Mouse (Mus musculus): ENCODE measurements around the gene Vps8. TPM values are rescaled to one million over a fixed set of nuclear protein-coding genes. Genes with fewer than 3 reads are reported as not detected.

Vps8 gene
- total and polyA plus RNA-seq, 3 experiments: 26.2 to 50.1 (median 30.3) TPM

DNA sequence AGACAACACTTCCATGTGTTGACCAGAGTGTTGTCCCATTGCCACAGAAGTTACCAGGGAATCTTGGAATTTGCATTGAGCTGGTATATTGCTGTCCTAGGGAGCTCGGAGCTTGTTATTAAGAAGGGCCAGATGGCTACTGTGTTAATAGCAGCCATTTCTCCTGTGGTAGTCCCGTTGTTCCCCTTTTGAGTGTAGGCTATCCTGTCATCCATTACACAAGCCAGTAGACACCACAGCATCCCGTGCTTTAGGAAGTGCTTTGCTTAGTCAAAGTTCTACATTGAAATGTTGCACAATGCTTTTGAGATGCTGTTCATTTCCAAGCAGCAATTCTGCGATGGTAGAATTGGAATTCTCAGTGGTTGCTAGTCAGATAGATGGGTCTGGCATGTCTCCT lies 54.2 kb downstream of the Vps8 start:
- no peak for DNase-seq (ENCODE audit: low spot score)
- H3K4me3 ChIP-seq (ENCODE audit: low read depth, low read length): no peak overlapping the region
- no peaks in the 10 kb centered on the region for H3K27me3 ChIP-seq (ENCODE audit: insufficient read depth, low read length)
- TF ChIP-seq TAL1 (conservative IDR thresholded peaks at IDR 0.05; ENCODE audit: low read depth, low read length): no peak
- no peak for TF ChIP-seq CTCF (IDR thresholded peaks at IDR 0.05; ENCODE audit: low read depth, low read length)
- no peak for TF ChIP-seq GATA1 (IDR thresholded peaks at IDR 0.05; ENCODE audit: borderline replicate concordance, low read length)
- 0 out of 2 replicates have a peak, but pooled peaks cover 2% of the 10 kb centered on the region for H3K9me3 ChIP-seq (replicated peaks)
- H3K36me3 ChIP-seq (replicated peaks): peaks cover 77% of the 10 kb centered on the region
- ATAC-seq (ENCODE audit: extremely low read depth, insufficient number of reproducible peaks, low FRiP score, poor library complexity, severe bottlenecking): no peak
- no peaks in the 10 kb centered on the region for H3K4me1 ChIP-seq (ENCODE audit: insufficient read depth, low read depth, low read length)

DNA sequence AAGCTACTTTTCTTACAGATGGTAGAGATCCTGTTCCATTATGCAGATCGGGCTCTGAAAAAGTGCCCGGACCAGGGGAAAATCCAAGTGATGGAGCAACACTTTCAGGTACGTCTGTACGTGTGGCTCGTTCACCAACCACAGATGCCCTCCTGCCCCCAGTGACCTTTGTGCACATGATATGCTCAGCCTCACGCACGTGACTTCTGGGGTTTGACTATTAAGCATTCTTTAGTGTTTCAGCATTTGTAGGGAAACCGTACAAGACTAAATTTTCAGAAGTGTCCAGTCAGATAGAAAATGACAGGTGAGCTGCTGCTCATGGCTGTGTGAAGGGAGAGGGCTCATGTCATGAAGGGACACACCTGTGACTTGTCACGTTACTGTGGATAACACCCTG lies 55.5 kb downstream of the Vps8 start:
- TF ChIP-seq GATA2 (IDR thresholded peaks at IDR 0.05; ENCODE audit: borderline replicate concordance, low read depth, low read length) (no peak), POLR2AphosphoS5 (IDR thresholded peaks at IDR 0.05; ENCODE audit: insufficient replicate concordance, low read depth, low read length) (no peak), GATA1 (IDR thresholded peaks at IDR 0.05; ENCODE audit: borderline replicate concordance, low read length) (no peak), TAL1 (conservative IDR thresholded peaks at IDR 0.05; ENCODE audit: low read depth, low read length) (no peak), CTCF (IDR thresholded peaks at IDR 0.05; ENCODE audit: low read depth, low read length) (no peak)
- H3K36me3 ChIP-seq (replicated peaks): peaks cover 71% of the 10 kb centered on the region
- H3K27me3 ChIP-seq (ENCODE audit: insufficient read depth, low read length): no peaks in the 10 kb centered on the region
- ATAC-seq (ENCODE audit: extremely low read depth, insufficient number of reproducible peaks, low FRiP score, poor library complexity, severe bottlenecking): no peak
- no peaks in the 10 kb centered on the region for H3K4me1 ChIP-seq (ENCODE audit: insufficient read depth, low read depth, low read length)
- no peak overlapping the region for H3K4me3 ChIP-seq (ENCODE audit: low read depth, low read length)
- H3K9me3 ChIP-seq (replicated peaks): 0 out of 2 replicates have a peak, but pooled peaks cover 2% of the 10 kb centered on the region
- DNase-seq (ENCODE audit: low spot score): no peak

DNA sequence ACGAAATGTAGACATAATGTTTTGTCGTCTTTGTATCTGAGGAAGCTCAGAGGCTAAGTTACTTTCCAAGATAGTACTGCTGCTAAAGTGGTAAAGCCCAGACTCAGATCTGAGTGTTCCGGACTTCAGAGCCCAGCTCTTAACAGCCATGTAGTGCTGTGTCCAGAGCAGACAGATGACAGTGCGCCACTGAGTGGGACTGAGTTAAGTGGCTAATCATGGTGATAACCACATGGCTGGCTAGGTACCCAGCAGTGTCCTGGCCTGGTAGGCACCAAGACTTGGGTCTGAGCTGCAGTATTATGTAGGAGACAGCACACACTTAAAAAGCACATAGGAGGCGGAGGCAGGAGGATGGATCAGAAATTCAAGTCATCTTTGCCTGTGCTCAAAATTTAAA lies 60.9 kb downstream of the Vps8 start:
- ATAC-seq (ENCODE audit: extremely low read depth, insufficient number of reproducible peaks, low FRiP score, poor library complexity, severe bottlenecking) (no peak), DNase-seq (ENCODE audit: low spot score) (no peak)
- TF ChIP-seq TAL1 (conservative IDR thresholded peaks at IDR 0.05; ENCODE audit: low read depth, low read length): no peak
- TF ChIP-seq GATA1 (IDR thresholded peaks at IDR 0.05; ENCODE audit: borderline replicate concordance, low read length): no peak
- no peak for TF ChIP-seq CTCF (IDR thresholded peaks at IDR 0.05; ENCODE audit: low read depth, low read length)
- no peak for TF ChIP-seq POLR2AphosphoS5 (IDR thresholded peaks at IDR 0.05; ENCODE audit: insufficient replicate concordance, low read depth, low read length)
- no peak for TF ChIP-seq GATA2 (IDR thresholded peaks at IDR 0.05; ENCODE audit: borderline replicate concordance, low read depth, low read length)

DNA sequence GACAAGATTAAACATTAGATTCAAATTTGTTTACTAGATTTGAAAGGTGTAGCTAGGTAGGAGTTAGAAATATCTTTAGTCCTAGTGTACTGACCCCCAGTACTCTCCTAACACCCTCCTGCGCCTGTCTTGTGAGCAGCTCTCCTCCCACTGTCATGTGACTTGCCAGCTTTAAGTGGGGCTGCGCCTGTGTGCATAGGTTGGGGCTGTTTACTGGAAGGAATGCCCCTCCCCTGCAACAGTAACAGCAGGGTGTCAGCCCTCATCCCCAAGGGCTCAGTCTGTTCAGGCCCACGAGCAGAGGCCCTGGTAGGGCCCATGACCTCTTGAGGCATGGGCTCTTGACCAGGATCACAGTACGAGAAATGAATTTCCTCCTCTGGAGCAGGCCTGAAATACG lies 62.8 kb downstream of the Vps8 start:
- TF ChIP-seq CTCF (IDR thresholded peaks at IDR 0.05; ENCODE audit: low read depth, low read length) (no peak), TAL1 (conservative IDR thresholded peaks at IDR 0.05; ENCODE audit: low read depth, low read length) (no peak), GATA1 (IDR thresholded peaks at IDR 0.05; ENCODE audit: borderline replicate concordance, low read length) (no peak), GATA2 (IDR thresholded peaks at IDR 0.05; ENCODE audit: borderline replicate concordance, low read depth, low read length) (no peak), POLR2AphosphoS5 (IDR thresholded peaks at IDR 0.05; ENCODE audit: insufficient replicate concordance, low read depth, low read length) (no peak)
- H3K4me1 ChIP-seq (ENCODE audit: insufficient read depth, low read depth, low read length): no peaks in the 10 kb centered on the region
- no peak for ATAC-seq (ENCODE audit: extremely low read depth, insufficient number of reproducible peaks, low FRiP score, poor library complexity, severe bottlenecking)
- no peak for DNase-seq (ENCODE audit: low spot score)
- no peaks in the 10 kb centered on the region for H3K27me3 ChIP-seq (ENCODE audit: insufficient read depth, low read length)
- H3K4me3 ChIP-seq (ENCODE audit: low read depth, low read length): no peak overlapping the region
- H3K9me3 ChIP-seq (replicated peaks): no peaks in the 10 kb centered on the region
- H3K36me3 ChIP-seq (replicated peaks): peaks cover 53% of the 10 kb centered on the region

More for the DNA sequence above, 60.9 kb downstream of the Vps8 start:
- Histone ChIP-seq H3K4me3 (ENCODE audit: low read depth, low read length) (no peak overlapping the region), H3K36me3 (replicated peaks) (peaks cover 58% of the 10 kb centered on the region), H3K9me3 (replicated peaks) (no peaks in the 10 kb centered on the region), H3K27me3 (ENCODE audit: insufficient read depth, low read length) (no peaks in the 10 kb centered on the region), H3K4me1 (ENCODE audit: insufficient read depth, low read depth, low read length) (no peaks in the 10 kb centered on the region)

DNA sequence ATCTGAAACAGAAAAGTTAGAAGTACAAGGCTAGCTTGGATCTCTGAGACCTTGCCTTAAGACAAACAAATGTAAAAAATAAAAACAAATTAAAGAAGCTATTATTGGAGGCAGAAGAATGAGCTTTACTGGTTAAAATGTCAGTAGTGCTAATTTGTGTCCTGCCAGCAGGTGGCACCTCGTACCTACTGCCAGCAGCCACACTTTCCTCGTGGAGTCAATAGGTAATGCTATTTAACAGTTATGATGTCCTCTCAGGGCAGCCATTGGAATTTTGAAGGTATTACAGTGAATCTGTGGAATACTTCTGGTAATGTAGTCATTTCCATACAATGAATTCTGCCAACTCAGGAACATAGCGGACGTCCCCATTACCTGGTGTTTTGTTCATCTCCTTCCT lies 65.5 kb downstream of the Vps8 start:
- TF ChIP-seq GATA1 (IDR thresholded peaks at IDR 0.05; ENCODE audit: borderline replicate concordance, low read length): no peak
- 0 out of 2 replicates have a peak, but pooled peaks have one; percentile 34 for TF ChIP-seq CTCF (IDR thresholded peaks at IDR 0.05; ENCODE audit: low read depth, low read length)
- Histone ChIP-seq H3K9me3 (replicated peaks) (no peaks in the 10 kb centered on the region), H3K4me3 (ENCODE audit: low read depth, low read length) (no peak overlapping the region), H3K27me3 (ENCODE audit: insufficient read depth, low read length) (no peaks in the 10 kb centered on the region), H3K36me3 (replicated peaks) (peaks cover 46% of the 10 kb centered on the region), H3K4me1 (ENCODE audit: insufficient read depth, low read depth, low read length) (peaks cover 2% of the 10 kb centered on the region; the same call in 1 of the 2 replicates)
- DNase-seq (ENCODE audit: low spot score) (no peak), ATAC-seq (ENCODE audit: extremely low read depth, insufficient number of reproducible peaks, low FRiP score, poor library complexity, severe bottlenecking) (no peak)

DNA sequence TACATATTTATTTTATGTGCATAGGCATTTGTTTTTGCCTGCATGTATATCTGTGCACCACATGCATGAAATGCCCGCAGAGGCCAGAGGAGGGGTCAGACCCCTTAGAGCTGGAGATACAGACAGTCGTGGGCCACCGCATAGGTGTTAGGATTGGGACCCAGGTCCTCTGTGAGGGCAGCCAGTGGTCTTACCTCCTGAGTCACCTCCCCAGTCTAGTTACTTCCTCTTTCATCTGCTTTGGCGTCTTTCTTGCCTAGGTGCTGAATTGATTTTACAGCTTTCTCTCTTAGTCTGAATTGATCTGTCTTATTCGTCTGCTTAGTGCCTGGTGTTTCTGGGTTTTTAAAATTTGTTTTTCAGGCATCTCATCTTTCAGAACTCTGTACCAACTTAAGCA lies 69.4 kb downstream of the Vps8 start:
- ATAC-seq (ENCODE audit: extremely low read depth, insufficient number of reproducible peaks, low FRiP score, poor library complexity, severe bottlenecking): no peak
- no peak for TF ChIP-seq GATA2 (IDR thresholded peaks at IDR 0.05; ENCODE audit: borderline replicate concordance, low read depth, low read length)
- no peak for TF ChIP-seq TAL1 (conservative IDR thresholded peaks at IDR 0.05; ENCODE audit: low read depth, low read length)
- TF ChIP-seq GATA1 (IDR thresholded peaks at IDR 0.05; ENCODE audit: borderline replicate concordance, low read length): no peak
- no peak for TF ChIP-seq CTCF (IDR thresholded peaks at IDR 0.05; ENCODE audit: low read depth, low read length)
- TF ChIP-seq POLR2AphosphoS5 (IDR thresholded peaks at IDR 0.05; ENCODE audit: insufficient replicate concordance, low read depth, low read length): no peak
- no peaks in the 10 kb centered on the region for H3K9me3 ChIP-seq (replicated peaks)
- H3K4me3 ChIP-seq (ENCODE audit: low read depth, low read length): no peak overlapping the region
- peaks cover 11% of the 10 kb centered on the region; the same call in 1 of the 2 replicates for H3K4me1 ChIP-seq (ENCODE audit: insufficient read depth, low read depth, low read length)
- H3K36me3 ChIP-seq (replicated peaks): peaks cover 48% of the 10 kb centered on the region
- DNase-seq (ENCODE audit: low spot score): no peak
- H3K27me3 ChIP-seq (ENCODE audit: insufficient read depth, low read length): no peaks in the 10 kb centered on the region

DNA sequence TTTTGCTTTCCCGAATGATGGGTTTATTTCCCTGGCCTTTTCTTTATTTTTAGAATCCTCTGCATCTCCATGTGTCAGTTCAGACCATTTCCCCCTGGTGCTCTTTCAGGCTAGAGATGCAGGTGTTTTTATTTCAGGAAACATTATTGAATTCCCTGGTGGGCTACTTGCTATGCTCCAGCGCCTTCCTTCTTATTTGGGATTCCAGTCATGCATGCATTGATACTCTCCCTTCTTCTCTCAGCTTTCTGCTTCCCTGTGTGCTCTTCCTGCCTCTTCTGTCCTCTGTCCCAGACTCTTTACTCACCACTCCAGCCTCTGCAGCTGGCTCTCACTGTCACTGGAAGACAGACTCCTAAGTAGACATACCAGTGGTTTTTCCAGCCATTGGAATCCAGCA lies 70.0 kb downstream of the Vps8 start:
- no peak overlapping the region for H3K4me3 ChIP-seq (ENCODE audit: low read depth, low read length)
- DNase-seq (ENCODE audit: low spot score) (no peak), ATAC-seq (ENCODE audit: extremely low read depth, insufficient number of reproducible peaks, low FRiP score, poor library complexity, severe bottlenecking) (no peak)
- H3K9me3 ChIP-seq (replicated peaks): no peaks in the 10 kb centered on the region
- H3K27me3 ChIP-seq (ENCODE audit: insufficient read depth, low read length): no peaks in the 10 kb centered on the region
- H3K4me1 ChIP-seq (ENCODE audit: insufficient read depth, low read depth, low read length): peaks cover 11% of the 10 kb centered on the region; the same call in 1 of the 2 replicates
- TF ChIP-seq POLR2AphosphoS5 (IDR thresholded peaks at IDR 0.05; ENCODE audit: insufficient replicate concordance, low read depth, low read length) (no peak), CTCF (IDR thresholded peaks at IDR 0.05; ENCODE audit: low read depth, low read length) (no peak), GATA1 (IDR thresholded peaks at IDR 0.05; ENCODE audit: borderline replicate concordance, low read length) (no peak), TAL1 (conservative IDR thresholded peaks at IDR 0.05; ENCODE audit: low read depth, low read length) (no peak), GATA2 (IDR thresholded peaks at IDR 0.05; ENCODE audit: borderline replicate concordance, low read depth, low read length) (no peak)
- peaks cover 48% of the 10 kb centered on the region for H3K36me3 ChIP-seq (replicated peaks)
